Mouse (Mus musculus) megakaryocyte, adult 5-6 weeks (primary cell): ENCODE results near the gene Dglucy. TPM values are rescaled to one million over a fixed set of nuclear protein-coding genes. Genes with fewer than 3 reads are reported as not detected.
A peak's percentile ranks its signal among the peaks of the same experiment; 100 is the strongest.

Experiments used
- ATAC-seq: 2 replicates; pipeline ENCODE4 v1.8.0; 2016; ENCODE audit warnings: mild to moderate bottlenecking, inconsistent platforms; ENCODE audit not compliant: poor library complexity, severe bottlenecking
- total RNA-seq, 2 experiments: library from RNA; stranded (forward) in 1 of 2; stranded (reverse) in 1 of 2; fragments of 153-499, 151-499 nt in 1 of 2; fragments of 221-1000, 200-1000 nt in 1 of 2; gene quantifications; 2 replicates each; pipeline versions ENCODE4 v1.2.3 to v1.2.4; 2015 to 2017

Gene Dglucy
- total RNA-seq, 2 experiments from 2014 or later = 25.9 to 33.3 TPM

DNA sequence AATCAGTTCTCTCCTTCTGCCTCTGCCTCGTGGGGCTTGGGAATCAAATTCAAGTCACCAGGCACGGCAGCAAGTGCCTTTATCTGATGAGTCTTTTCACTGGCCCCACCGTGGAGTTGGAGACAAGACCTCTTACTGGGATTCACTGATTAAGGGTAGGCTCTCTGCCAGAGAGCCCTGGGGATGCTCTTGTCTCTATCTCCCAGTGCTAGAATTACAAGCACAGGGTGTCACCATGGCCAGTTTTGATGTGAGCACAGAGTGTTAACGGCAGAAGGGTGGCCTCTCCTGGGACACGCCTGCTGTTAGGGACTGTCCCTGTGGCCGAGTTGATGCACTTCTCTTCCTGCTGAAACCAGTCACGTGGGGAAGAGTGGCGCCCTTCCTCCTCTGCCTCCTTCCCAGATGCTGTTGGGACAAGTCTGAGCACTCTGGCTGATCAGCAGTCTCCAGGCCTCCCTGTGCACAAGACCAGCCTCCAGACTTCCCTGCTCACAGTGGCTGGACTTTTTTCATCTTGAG, 60.3 kb downstream of the Dglucy start:
- ATAC-seq = peak; percentile 59

DNA sequence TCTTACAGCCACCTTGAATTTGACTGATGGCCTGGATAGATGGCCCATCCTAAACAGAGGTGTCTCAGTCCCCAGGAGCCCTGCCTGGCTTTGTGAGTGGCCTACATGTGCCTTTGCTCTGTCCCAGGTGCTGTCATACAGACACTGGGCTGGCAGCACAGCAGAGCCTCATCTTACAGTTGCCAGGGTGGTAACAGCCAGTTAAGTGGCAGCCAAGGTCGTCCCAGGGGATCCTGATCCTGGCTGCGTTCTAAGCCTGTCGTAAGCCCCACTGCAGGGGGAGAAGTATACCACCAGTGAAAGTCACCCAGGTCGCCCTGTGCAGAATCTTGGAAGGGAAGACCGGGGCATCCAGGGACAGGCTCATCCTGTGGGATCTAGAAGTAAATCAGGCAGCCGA, 61.1 kb downstream of the Dglucy start:
- ATAC-seq = no peak

DNA sequence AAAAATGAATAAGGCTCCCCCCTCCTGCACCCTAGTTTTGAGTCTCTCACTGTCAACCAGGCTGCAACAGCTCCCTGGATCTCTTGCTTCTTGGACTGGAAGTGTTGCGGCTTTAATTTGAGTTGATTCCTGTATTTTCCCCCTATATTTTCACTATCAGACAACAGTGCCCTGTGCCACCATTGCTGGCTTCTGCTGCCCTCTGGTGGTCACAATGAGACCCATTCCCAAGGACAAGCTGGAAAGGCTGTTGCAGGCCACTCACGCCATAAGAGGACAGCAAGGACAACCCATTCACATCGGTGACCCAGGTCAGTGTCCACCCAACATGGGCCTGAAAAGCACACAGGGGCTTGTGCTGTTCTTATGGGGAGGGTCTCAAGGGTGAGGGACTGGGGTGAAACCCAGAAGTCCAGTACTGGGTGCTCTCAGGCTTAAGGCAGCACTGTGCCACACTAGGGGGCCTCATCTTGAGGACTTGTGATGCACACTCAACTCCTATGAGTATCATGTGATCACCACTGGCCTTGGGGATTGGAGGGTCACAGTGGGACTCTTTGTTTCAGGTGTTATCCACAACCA, 62.4 kb downstream of the Dglucy start:
- peak; percentile 41 for ATAC-seq

DNA sequence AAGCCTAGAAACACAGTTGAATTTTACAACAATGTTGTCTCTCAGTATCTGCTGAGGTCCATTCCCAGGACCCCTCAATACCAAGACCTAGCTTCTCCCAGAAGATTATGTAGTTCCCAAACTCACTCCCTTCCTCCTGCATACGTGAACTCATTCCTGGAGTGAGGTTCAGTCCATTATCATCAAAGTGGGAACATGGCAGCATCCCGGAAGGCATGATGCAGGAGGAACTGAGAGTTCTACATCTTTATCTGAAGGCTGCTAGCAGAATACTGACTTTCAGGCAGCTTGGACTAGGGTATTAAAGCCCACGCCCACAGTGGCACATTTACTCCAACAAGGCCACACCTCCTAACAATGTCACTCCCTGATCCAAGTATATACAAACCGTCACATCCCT, 64.3 kb downstream of the Dglucy start:
- no peak for ATAC-seq

DNA sequence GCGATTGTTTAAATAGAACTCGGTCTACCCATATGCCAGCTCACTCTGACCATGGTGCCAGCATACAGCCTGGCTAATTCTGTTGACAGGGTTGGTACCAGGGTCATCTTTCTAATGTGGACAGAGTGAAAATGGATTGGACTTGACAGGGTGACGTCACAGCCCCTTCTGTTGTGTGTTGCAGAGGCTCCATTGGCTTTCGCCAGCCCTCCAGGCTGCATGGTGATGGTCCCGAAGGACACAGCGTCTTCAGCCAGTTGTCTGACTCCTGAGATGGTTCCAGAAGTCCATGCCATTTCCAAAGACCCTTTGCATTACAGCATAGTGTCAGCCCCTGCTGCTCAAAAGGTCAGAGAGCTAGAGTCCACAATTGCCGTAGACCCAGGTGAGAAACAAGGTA, 65.7 kb downstream of the Dglucy start:
- no peak for ATAC-seq

DNA sequence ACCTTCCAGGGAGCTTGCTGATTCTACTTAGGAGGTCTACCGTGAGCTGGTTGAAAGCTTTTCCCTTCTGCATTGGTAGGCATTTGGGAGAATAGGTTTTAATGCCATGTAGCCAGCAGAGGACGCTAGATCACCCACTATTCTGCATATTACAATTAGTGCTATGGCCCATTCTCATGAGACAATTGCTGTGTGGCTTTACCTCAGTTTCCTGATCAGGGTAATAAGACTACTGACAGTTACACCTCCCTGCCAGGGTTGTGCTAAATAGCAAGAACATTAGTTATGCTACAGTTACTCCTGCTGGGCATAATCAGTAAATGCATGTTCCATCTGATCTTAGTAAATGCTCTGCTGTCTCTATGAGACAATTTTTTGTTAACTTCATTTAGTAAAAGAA, 67.0 kb downstream of the Dglucy start:
- no peak for ATAC-seq

DNA sequence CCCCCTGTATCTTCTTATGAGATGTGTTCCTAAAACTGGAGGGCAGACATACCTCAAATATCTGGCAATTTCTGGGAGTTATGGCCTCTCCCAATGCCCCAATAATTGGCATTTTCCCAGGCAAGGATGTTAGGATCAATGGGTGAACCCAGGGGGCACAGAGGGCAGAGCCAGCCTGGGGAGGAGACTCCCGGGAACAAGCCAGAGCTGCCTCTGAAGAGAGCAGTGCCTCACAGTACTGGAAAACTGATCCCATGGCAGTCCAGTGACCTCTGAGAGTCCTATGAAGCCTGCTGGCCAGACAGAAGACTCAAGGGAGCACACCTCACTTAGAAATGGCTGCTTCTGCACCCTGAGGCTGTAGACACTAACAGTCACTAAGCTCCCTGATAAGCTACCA, 67.7 kb downstream of the Dglucy start:
- no peak for ATAC-seq

DNA sequence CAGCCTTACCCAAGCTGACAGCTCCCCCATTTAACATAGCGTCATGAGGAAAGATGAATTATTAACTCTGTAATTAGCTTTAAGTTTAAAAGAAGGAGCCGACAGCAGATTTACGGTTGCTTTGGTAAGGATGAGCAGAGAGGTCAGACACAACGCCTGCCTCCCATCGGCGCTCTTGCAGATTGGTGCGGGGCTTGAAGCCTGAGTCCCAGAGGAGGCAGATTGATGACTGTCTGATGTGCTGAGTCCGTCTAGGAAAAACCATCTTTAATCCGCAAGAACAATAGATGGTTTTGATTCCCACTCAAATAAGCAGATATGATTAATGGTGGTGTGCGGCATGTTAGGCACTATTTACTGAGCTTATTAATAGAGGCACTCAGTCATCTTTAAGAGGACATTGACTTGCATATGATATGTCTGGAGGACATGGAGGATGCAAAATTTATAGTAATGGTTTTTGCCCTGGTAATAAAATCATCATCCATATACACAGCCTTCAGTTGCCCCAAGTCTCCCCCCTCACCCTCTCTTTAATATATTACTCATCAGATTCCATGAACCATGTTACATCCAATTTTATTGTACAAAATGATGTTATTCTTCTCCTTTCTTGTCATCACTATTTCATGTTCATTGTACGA, 68.7 kb downstream of the Dglucy start:
- no peak for ATAC-seq

DNA sequence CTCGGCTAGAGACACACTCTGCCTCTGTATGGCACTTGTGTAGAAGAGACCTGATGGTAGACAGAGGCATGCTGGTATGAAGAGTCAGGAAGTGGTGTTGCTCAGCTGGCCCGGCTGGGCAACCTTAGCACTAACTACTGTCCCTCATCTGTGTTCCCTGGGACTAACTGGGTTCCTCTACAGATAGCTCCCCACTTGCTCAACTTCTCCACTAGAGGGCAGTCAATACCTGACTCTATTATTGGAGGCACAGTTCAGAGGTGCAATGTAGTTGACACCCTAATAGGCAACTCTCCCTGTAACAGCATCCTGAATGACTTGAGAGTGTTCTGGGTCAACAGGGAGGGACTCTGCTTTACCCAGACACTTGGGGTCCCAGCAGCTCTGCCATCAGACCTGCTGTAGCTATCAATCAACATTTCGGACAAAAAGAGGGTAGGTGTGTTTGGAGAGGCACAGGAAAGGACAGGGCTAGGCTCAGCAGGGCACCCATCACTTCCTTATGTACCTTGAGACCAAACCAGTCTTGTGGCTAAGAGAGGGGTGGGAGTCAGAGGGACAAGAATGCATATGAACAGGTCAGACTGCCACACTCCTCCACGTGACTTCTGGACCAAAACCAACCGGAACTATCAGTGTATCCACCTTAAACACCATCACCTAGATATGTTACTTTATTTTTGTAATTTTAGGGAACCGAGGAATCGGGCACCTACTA, 70.7 kb downstream of the Dglucy start:
- peak; percentile 82 for ATAC-seq

DNA sequence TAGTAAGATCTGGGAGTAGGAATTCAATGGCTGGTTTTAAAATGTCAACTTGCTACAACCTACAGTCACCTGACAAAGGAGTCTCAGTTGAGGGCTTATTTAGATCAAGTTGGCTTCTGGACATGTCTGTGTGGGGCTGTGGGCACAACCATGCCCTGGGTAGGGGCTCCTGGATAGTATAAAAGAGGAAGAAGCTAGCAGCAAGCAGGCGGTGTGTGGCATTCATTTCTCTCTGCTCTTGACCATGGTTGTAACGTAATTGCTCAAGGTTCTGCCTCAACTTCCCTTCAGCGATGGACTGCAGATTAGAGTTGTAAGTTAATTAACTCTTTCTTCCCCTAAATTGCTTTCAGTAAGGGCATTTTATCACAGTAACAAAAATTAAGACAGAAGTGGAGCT, 73.5 kb downstream of the Dglucy start:
- peak; percentile 64 for ATAC-seq

DNA sequence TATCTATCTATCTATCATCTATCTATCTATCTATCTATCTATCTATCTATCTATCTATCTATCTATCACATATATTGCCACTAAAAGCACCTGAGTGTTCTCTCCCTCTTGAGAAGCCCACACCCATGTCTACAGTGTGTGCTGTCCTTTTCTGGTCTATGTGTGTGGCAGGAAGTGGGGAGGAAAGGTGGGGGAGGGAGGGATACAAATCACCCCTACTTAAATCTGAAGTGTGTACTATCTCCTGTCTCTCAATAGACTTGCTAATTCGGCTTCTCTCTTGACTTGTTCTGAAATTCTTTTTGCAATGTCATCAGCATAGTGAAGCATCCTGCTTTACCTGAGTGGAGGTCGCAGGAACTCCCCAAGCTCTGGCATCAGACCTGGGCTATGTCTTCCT, 77.5 kb downstream of the Dglucy start:
- ATAC-seq = no peak

DNA sequence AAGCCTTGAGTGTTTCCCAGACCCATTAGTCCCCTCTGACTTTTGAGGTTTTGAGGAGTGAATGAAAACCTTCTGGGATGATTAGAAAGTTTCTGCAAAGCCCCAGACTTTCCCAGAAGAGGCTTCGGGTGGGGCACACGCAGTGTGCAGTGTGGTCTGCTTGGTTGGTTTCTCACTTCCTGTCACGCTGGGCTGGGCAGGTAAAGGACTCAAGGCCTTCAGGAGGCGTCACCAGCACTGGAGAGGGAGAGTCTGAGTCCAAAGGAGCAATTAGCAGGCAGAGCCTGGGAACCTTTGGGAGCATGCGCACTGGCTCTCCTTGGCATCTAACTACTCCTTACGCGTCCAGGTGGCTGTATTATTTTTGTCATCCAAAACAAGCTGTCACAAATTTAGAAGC, 78.9 kb downstream of the Dglucy start:
- ATAC-seq = peak; percentile 57

DNA sequence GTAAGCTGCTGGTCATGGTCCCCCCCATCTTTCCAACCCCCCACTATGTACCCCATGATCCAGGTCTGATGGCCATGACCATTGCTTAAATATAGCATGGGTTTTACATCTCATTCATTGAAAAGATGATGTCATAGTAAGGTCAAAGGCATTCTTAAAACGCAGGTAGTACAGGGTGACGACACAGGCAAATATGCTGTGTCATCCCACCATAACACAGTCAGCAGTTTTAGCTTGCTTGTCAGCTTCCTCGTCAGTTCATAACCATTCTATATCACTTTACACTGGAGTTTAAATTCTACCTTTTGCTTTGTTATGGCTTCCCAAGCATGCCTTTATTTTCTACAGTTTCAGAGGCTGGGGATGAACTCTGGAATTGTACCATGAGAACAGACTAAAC, 83.4 kb downstream of the Dglucy start:
- peak; percentile 47; the same call in 1 of the 2 replicates for ATAC-seq

DNA sequence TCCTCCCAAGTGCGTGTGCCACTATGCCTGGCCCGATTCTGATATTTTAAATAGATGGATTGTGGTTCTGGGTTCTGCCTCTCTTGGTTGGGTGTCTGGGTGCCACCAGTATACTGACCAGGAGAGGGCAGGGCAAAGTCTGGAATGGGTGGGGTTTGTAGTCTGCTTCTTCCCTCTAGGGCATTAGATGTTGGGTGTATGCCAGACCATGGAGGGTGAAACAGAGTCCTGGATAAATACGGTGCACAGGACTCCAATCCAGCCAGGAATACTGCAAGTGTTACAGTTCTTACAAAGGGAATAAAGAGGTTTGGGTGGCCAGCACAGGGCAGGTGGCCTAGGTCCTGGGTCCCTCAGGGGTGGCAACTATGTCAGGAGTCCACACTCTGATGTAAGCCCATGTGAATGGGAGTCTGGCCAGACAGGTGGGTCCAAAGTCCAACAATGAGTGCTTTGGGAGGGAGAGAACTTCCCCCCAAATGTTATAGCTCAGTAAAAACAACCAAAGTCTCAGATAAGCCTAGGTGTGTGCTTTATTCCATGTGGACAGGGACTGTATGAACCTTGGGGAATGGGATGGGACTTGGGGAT, 84.1 kb downstream of the Dglucy start:
- no peak for ATAC-seq

DNA sequence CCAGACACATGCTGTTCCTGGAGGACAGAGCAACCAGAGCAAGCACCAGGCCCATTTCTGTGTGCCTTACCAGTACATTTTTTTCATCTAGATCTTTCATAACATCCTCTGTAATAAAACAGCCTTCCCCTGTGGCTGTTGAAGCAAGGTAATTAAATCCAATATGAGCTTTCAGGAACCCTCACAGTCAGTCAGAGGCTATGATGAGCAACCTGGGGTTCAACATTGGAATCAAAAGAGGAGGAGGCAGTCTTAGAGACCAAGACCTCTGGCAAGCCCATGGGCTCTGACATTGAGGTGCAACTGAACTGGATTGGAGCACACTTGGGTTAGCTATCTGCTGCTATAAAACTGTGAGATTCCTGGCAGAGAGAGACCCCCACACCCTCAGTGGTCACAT, 86.2 kb downstream of the Dglucy start:
- no peak for ATAC-seq

DNA sequence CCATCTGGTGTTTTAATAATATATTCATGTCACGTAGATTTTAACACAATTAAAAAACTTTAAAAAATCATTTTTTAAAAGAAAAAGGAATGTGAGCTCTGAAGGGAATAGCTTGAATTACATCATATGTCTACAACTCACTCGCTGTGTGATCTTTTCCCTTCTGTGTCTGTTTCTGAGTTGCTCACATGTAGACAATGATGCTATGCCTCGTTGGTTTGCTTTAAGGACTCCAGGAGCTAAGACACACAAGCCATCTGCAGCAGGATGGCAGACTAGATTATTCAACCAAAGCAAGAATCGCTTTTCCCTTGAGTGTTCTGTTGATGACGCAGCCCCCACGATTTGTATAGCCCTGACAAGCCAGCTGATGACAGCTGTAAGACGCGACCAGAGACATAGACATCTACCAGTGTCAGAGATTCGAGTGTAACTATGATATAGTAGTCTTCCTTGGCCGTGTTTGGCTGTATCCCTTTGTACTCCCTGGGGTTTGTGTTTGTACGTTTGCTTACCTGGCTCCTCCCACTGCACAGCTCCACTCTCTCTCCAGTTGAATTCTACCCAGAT, 86.7 kb downstream of the Dglucy start:
- ATAC-seq = no peak

DNA sequence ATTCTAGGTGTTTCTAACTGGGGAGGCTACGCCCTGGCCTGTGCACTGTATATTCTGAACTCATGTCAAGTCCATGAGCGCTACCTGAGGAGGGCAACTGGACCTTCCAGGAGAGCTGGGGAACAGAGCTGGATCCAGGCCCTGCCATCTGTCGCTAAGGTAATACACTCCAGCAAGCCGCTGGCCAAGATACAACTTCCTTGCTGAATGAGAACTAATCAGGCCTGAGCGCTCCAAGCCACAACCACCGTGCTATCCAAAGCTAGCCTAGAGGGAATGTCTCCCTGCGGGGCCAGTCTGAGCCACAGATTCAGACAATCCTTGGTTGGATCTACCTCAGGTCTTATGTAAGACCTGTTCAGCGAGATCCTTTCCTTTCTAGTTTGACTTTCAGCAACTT, 88.2 kb downstream of the Dglucy start:
- no peak for ATAC-seq

DNA sequence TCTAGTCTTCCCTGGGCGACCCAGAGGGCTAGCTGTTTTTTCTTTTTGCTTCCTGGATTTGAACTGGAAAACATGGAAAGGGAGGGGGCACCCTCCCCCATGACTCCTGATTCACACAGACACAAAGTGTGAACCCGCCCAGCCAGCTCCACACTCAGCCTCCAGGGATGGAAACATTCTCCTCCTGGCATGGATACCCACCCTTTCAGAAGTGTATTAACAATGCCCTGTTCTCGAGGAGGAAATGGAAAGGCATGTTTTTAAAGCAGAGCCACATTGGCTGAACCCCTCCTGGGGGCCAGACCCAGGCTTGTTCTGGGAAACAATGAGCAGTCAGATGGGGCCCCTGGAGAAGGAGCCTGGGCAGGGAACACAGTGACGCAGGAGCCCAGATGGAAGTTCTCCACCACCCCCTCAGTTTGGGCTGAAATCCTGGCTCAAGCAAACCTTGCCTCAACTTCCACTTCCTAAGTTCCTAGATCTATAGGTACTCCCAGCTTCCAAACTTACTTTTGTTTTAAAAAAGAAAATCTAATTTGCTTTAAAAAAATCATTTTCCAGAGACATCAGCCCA, 89.3 kb downstream of the Dglucy start:
- no peak for ATAC-seq

DNA sequence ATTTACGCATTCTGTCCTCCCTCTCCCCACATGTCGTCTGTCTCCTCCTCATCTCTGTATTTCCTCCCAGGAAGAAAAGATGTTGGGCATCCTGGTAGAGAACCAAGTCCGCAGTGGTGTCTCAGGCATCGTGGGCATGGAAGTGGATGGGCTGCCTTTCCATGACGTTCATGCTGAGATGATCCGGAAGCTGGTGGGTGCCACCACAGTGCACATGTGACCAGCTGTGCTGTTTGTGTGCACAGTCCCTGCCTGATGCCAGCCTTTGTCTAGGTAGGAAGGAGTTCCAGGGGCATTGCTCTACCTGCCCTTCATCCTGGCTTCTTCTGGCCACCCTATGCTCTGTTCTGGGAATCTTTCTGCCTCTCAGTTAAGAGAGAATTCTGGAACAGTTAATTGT, 92.4 kb downstream of the Dglucy start:
- no peak for ATAC-seq

DNA sequence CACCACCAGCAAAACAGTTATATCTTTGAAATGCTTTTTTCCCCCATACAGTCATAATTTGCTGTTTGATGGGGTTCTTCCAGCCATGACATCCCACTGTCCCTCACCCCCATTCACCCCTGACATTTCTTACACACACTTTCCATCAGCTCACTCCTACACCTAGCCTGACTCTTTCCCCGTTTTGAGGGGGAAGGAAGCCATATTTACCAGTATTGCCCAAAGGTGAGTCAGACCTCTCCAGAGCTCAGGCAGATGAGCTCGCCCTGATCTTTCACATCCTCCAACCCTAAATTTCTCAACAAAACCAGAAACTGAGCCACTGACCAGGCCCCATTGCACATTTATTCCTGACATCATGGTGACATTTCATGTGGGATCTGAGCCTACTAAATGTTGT, 93.0 kb downstream of the Dglucy start:
- peak; percentile 77 for ATAC-seq

DNA sequence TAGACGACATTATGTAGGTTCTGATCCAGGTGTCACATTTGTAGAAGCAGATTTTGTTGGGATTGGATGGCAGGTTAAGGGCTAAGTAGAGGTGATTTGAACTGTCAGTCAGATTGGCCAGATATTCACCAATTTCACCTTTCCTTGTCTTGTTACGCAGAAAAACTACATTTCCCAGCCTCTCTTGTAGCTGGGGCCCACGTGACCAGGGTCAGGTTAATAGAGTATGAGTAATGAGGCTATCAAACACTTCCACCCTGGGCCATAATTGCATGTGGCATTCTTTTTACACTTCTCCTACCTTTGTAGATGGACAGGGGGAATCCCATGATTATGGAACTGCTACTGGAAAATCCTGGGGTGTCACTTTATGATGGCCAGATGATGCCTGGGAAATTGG, 94.8 kb downstream of the Dglucy start:
- ATAC-seq = no peak
